Mouse (Mus musculus) induced T-regulatory cell, adult 2 months (primary cell): ENCODE measurements around the gene Def8.
"Not testable (repeated sequence)": the region's sequence is repeated elsewhere in the genome, so short reads cannot be mapped to it uniquely, and the experiment has no call there.

Source experiments
- DNase-seq: peaks from one replicate; pipeline ENCODE4 v3.0.0-alpha.2; 2012; ENCODE audit warnings: low read depth

The Def8 gene

GRCm38 (mm10) chr8:123433241-123433974 is 10.1 kb downstream of the Def8 start:
- not testable (repeated sequence) for DNase-seq

DNA sequence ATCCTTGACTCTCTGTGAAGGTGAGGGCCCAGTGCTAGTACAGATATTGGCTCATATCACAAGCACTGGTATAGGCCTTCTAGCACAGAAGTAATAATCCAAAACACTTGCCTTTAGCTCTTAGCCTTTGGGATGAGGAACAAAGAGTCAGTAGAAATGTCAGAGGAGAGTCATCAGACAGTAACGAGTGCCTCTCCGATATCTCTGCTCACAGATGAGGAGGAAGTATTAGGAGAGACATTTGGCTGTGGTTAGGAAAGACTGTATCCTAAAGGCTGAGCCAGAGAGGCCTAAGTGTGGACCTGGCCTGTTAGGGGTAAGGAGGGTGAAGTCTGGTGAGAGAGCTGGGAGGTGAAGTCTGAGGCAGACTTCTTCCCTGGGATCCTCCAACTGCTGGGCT is 18.5 kb downstream of the Def8 start:
- DNase-seq, result peak; percentile 6

DNA sequence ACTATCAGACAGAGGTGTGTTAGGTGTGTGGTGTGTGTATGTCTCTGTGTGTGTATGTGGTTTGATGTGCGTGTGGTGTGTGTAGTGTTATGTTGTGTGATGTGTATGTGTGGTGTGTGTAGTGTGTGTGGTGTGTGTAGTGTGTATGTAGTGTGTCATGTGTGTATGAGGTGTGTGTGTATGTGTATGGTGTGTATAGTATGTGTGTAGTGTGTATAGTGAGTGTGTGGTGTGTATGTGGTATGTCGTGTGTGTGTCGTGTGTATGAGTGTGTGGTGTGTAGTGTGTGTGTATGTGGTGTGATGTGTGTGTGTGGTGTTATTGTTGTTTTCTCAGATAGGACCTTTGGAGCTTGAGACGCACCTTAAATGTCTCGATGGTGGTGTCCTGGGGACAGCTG is 19.0 kb downstream of the Def8 start:
- no peak for DNase-seq

GRCm38 (mm10) chr8:123442871-123443575 is 19.7 kb downstream of the Def8 start:
- peak; percentile 93 for DNase-seq

- DNase-seq, result no peak
Observed at GRCm38 (mm10) chr8:123443576-123443921, 20.2 kb downstream of the Def8 start.

- DNase-seq, result no peak
Observed at GRCm38 (mm10) chr8:123444131-123444530, 20.8 kb downstream of the Def8 start.

- no peak for DNase-seq
Observed at GRCm38 (mm10) chr8:123445981-123446380, 22.7 kb downstream of the Def8 start.

DNA sequence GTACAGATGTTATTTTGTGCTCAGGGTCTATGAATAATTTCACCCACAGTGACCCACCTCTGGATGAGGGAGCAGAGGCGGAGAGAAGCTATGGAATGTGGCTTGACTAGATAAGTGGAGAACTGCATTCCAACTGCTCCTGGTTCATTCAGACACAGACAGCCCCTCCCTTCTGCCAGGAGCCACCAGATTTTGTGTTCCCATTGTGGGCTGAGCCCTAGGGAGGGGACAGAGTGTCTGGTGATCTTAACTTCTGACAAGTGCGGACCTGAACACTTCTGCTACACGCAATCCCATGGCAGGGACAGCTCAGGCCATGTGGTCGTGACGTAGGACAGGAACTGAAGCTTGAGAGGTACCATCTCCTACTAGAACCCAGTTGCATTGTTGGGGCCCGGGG is 23.5 kb downstream of the Def8 start:
- DNase-seq, result no peak

- DNase-seq, result no peak
Observed at GRCm38 (mm10) chr8:123450783-123451182, 27.5 kb downstream of the Def8 start.

DNA sequence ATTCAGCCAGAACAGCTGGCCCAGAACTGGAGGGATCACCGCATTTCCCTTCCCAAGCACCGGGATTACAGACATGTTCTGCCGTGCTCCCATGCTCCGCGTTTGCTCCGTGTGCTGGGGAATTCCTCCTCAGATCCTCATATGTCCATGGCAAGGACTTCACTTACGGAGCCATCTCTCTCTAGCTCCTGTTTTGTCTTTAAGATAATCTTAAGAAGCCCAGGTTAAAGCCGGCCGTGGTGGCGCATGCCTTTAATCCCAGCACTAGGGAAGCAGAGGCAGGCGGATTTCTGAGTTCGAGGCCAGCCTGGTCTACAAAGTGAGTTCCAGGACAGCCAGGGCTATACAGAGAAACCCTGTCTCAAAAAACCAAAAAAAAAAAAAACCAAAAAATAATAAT is 28.4 kb downstream of the Def8 start:
- DNase-seq, result not testable (repeated sequence)

- no peak for DNase-seq
Observed at GRCm38 (mm10) chr8:123452149-123452548, 28.8 kb downstream of the Def8 start.

- DNase-seq, result no peak
Observed at GRCm38 (mm10) chr8:123453291-123453690, 30.0 kb downstream of the Def8 start.

DNA sequence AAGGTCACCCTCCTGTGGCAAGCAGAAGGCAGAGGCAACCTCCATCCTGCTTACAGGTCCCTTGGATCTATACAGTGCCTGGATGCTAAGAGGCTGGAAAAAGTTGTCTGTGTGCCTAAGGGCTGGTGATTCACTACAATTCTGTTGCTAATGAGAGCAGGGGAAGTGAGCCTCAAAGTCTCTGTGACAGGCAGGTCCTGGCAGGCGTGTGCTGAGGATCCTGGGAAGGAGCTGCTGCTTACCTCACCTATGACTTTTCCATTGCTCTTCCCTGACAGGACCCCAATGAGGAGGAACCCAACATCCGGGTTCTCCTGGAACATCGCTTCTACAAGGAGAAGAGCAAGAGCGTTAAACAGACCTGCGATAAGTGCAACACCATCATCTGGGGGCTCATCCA is 30.6 kb downstream of the Def8 start:
- DNase-seq, result no peak

DNA sequence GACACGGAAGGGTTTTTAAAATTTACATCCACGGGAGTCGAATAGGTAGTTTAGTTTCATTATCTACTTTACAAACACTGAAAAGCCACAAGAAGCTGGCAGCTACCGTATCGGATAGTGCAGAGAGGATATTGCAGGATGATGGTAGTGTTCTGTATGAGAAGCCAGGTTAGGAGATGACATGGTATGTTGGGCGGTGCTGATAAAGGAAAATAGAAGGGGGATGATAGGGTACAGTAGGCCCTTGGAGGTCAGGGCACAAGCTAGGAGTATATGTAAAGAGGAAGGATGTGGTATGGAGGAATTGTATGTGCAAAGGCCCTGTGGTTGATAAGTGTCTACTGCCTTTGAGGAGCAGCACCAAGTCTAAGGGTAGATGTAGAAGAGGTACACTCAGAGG is 31.2 kb downstream of the Def8 start:
- DNase-seq, result no peak

- no peak for DNase-seq
Observed at GRCm38 (mm10) chr8:123463651-123464050, 40.3 kb downstream of the Def8 start.

GRCm38 (mm10) chr8:123467476-123467875 is 44.1 kb downstream of the Def8 start:
- DNase-seq, result no peak

GRCm38 (mm10) chr8:123472991-123473390 is 49.7 kb downstream of the Def8 start:
- DNase-seq, result not testable (repeated sequence)

- peak; percentile 39 for DNase-seq
Observed at GRCm38 (mm10) chr8:123474549-123474948, 51.2 kb downstream of the Def8 start.

- peak; percentile 45 for DNase-seq
Observed at GRCm38 (mm10) chr8:123476911-123477736, 53.8 kb downstream of the Def8 start.

DNA sequence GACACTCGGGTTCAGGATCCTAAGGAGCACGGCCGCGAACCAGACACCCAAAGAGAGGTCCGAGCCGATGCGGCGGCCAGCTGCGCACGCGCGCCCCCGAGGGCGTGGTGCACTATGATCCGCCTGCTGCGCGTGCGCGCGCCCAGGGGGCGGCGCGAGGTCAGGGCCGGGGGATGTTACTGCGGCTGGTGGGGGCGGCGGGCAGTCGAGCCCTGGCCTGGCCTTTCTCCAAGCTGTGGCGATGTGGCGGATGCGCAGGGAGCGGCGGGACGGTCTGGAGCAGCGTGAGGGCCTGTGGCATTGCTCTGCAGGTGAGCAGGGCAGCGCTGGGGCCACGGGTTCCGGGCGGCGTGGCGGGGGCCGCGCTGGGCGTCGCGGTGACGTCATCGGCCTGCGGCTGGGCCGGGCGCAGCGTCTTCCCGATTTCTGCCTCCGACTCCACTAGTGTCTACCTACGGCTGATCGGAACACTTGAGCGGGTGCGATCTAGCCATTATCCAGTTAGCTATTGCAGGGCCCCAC is 54.5 kb downstream of the Def8 start, which contains the start of gene Afg3l1:
Gene Afg3l1 (plus strand): TSS at position 167 of the 522 bp plus-strand sequence.
- peak; percentile 93 for DNase-seq

DNA sequence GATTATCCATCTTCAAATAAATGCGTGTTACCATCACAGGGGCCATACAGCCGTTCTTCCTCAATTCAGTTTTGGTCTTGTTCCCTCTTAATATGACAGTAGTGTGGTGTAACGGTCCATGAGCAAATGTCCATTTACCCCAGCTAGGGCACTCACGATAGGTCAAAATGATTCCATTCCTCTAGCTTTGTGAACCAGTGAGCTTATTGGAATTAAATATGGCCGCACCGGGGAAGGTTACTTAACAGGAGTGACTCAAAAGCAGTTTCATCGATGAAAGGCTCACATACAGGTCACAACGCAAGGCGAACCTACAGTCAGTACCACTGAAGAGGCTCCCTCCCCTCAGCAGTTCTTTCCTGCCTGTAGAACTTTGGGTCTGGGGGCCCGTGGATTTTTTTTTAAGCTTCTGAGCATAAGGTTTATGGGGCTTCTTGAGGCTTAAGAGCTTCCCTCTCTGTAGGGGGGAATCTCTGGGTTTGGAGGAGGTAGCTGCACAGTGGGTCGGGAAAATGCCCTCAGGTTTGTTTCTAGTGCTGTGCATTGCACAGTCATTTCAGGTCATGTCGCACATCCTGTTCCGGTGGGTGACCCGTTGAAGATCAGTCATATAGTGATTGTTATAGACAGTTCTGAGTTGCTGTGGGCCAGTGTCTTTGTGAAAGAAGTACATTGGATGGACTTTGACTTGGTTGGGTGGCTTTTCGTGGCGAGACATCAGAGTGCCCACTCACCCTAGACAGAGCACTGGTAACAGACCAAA is 55.3 kb downstream of the Def8 start:
- peak; percentile 89 for DNase-seq

DNA sequence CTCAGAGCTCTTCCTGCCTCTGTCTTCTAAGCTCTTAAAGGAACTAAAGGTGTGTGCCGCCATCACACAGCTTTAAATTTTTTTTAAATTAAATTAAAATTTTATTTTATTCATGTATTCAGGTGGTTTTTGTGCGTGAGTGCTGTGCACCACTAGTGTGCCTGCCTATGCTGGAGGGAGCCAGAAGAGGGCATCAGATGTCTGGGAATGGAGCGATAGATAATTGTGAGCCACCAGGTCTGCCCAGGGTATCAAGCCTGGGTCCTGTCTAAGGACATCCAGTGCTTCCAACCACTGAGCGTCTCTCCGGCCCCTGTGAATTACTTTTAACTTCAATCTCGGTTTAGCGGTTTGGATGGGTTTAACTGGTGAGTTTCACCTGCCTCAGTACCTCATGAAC is 59.3 kb downstream of the Def8 start:
- DNase-seq, result peak; percentile 14
